Comparison of ENCODE assay signal across 28 mouse cellular contexts in the genomic region with DNA sequence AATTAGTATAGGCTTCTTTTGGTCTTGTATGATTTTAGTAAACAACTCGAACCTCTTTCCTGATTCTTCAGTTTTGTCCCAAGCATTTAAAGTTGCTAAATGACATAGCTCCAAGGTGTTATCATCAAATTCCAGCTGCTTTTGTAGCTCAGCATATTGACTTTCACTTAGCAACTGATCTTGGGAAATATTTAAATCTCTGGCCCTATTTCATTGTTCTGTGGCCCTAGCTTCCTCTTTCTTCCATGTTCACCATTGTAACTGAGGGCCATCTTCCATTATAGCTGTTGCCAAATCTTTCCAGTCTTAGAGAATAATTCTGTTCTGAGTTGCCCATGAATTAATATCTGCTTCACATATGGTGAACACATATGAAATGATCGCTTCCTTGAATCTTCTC. TPM values are rescaled to one million over a fixed set of nuclear protein-coding genes. Genes with fewer than 3 reads are reported as not detected.
DNase-seq lines count a peak whose midpoint lies in the region; ATAC-seq and TF ChIP-seq lines count a peak whose summit lies in the region.
"Had no signal": no experiment of that assay in that cellular context is flagged by ENCODE, and none has a peak within 500 bp of the region (broad histone marks: within the 10 kb centered on the region; RNA-seq: fewer than 3 reads in every experiment).

No protein-coding gene starts in this region.

- H3K27me3 ChIP-seq in MEL (ENCODE audit: control insufficient read depth in 1 of 2, insufficient read depth in 2 of 2, low read length in 2 of 2) = no peaks in the 10 kb centered on the region
- H3K27me3 ChIP-seq: CH12.LX; embryonic facial prominence, embryonic 13.5 days; forebrain, embryonic 12.5 days had no signal

- no peak overlapping the region for H3K4me3 ChIP-seq in MEL (ENCODE audit: control insufficient read depth in 1 of 2, insufficient read depth in 1 of 2, low read depth in 2 of 2, low read length in 2 of 2)
- H3K4me3 ChIP-seq: embryonic facial prominence, embryonic 13.5 days; embryonic facial prominence, embryonic 15.5 days; erythroblast, embryonic 14.5 days; forebrain, embryonic 10.5 days; forebrain, embryonic 12.5 days had no signal

- H3K27ac ChIP-seq in MEL (ENCODE audit: control insufficient read depth, low read depth, low read length) = no peak overlapping the region
- H3K27ac ChIP-seq: embryonic facial prominence, embryonic 13.5 days; embryonic facial prominence, embryonic 15.5 days; forebrain, embryonic 10.5 days; forebrain, embryonic 12.5 days had no signal

- DNase-seq in 416B (ENCODE audit: low read depth) (peak; percentile 56), MEL (ENCODE audit: low read depth, low spot score) (peak; percentile 20)
- no peak for DNase-seq in left cerebral cortex, postnatal 10 days (ENCODE audit: extremely low spot score in 1 of 2, low spot score in 2 of 2)
- no peak for DNase-seq in kidney, adult 18-20 months
- DNase-seq in gastrocnemius, postnatal 14 days = no peak
- DNase-seq: adrenal gland, adult 2 months; adrenal gland, postnatal 10 days; adrenal gland, postnatal 25 days; B cell, adult 2 months; cerebellum, adult 11 months; cerebellum, adult 18-20 months; cerebellum, adult 8-10 months; cerebellum, adult 9-11 months; cerebellum, postnatal 14 days; cerebellum, postnatal 36 days; embryo, embryonic 11 days; forebrain, postnatal 0 days had no signal

- no peak for TF ChIP-seq RAD21 in MEL (IDR thresholded peaks at IDR 0.05; ENCODE audit: low read depth, low read length)

- no peaks in the 10 kb centered on the region for H3K79me2 ChIP-seq in MEL (ENCODE audit: control insufficient read depth, insufficient read depth, low read length, poor library complexity)

- no peak for TF ChIP-seq EP300 in MEL (IDR thresholded peaks at IDR 0.05; ENCODE audit: low read depth in 1 of 2, low read length in 2 of 2)

- no peaks in the 10 kb centered on the region for H3K9me3 ChIP-seq in MEL (replicated peaks; ENCODE audit: insufficient read depth, low read length)
- H3K9me3 ChIP-seq: embryonic facial prominence, embryonic 13.5 days; embryonic facial prominence, embryonic 15.5 days; forebrain, embryonic 10.5 days; forebrain, embryonic 12.5 days; G1E had no signal

- ATAC-seq in megakaryocyte, adult 5-6 weeks (ENCODE audit: poor library complexity, severe bottlenecking) = peak; percentile 68
- peak; percentile 65 for ATAC-seq in monocyte, adult 5-6 weeks (replicated peaks; ENCODE audit: insufficient number of reproducible peaks, low FRiP score, low TSS enrichment, poor library complexity, severe bottlenecking)
- ATAC-seq: CD4-positive, CD25-positive, alpha-beta regulatory T cell, adult 4 months; forebrain, embryonic 14.5 days; forebrain, postnatal 0 days had no signal

- H3K4me1 ChIP-seq in MEL (ENCODE audit: control insufficient read depth in 1 of 2, insufficient read depth in 2 of 2, low read length in 2 of 2) = peaks cover 2 to 7% of the 10 kb centered on the region in 2 experiments
- H3K4me1 ChIP-seq: embryonic facial prominence, embryonic 13.5 days; embryonic facial prominence, embryonic 15.5 days; forebrain, embryonic 10.5 days; forebrain, embryonic 12.5 days had no signal

- peaks cover 0 to 11% of the 10 kb centered on the region in 2 experiments; a peak in 2 of 4 replicates for H3K36me3 ChIP-seq in MEL (ENCODE audit: control insufficient read depth in 1 of 2, insufficient read depth in 2 of 2, low read length in 2 of 2)
- H3K36me3 ChIP-seq: embryonic facial prominence, embryonic 13.5 days; embryonic facial prominence, embryonic 15.5 days; forebrain, embryonic 10.5 days; forebrain, embryonic 12.5 days; G1E had no signal

- intact Hi-C loops in left cerebral cortex, postnatal 10 days (cut with DNase I) = no loop called here
- intact Hi-C loops in gastrocnemius, postnatal 14 days (cut with DNase I; ENCODE audit: low total_unique reads) = no loop called here

- no peak for TF ChIP-seq POLR2A in MEL (IDR thresholded peaks at IDR 0.05; ENCODE audit: control insufficient read depth in 1 of 2, insufficient read depth in 1 of 2, low read depth in 1 of 2, low read length in 2 of 2, poor library complexity in 1 of 2)

- no peak overlapping the region for H3K9ac ChIP-seq in MEL (ENCODE audit: control insufficient read depth, low read depth, low read length, poor library complexity, severe bottlenecking)
- H3K9ac ChIP-seq: embryonic facial prominence, embryonic 13.5 days; embryonic facial prominence, embryonic 15.5 days; forebrain, embryonic 12.5 days; forebrain, postnatal 0 days had no signal

- TF ChIP-seq CTCF in MEL (IDR thresholded peaks at IDR 0.05 in 2 of 3, conservative IDR thresholded peaks at IDR 0.05 in 1 of 3; ENCODE audit: control insufficient read depth in 1 of 3, insufficient read depth in 1 of 3, low read depth in 2 of 3, low read length in 3 of 3, poor library complexity in 1 of 3, severe bottlenecking in 1 of 3) = no peak

TF ChIP-seq in MEL, 35 proteins besides CTCF, POLR2A, EP300 and RAD21:
- TF ChIP-seq E2F4 (IDR thresholded peaks at IDR 0.05; ENCODE audit: borderline replicate concordance, low read depth, low read length) (no peak), ZMIZ1 (IDR thresholded peaks at IDR 0.05; ENCODE audit: low read depth, low read length) (no peak), GATA1 (IDR thresholded peaks at IDR 0.05; ENCODE audit: low read depth, low read length) (no peak), USF1 (IDR thresholded peaks at IDR 0.05; ENCODE audit: low read depth, low read length) (no peak), USF2 (IDR thresholded peaks at IDR 0.05; ENCODE audit: borderline replicate concordance in 1 of 2, insufficient read depth in 1 of 2, low read depth in 1 of 2, low read length in 2 of 2) (no peak), SIN3A (IDR thresholded peaks at IDR 0.05; ENCODE audit: low read length) (no peak), TCF12 (IDR thresholded peaks at IDR 0.05; ENCODE audit: low read depth, low read length) (no peak), TAL1 (IDR thresholded peaks at IDR 0.05; ENCODE audit: low read length) (no peak)

RNA-seq across cellular contexts. Expression of a gene that starts 26.6 kb away (rescaled TPM):
- total RNA-seq in MEL (2012; rRNA removed) = 155 TPM in 2 replicates
- polyA plus RNA-seq in MEL (2012; ENCODE audit: insufficient read depth in 1 of 2, insufficient read length in 2 of 2, low read depth in 1 of 2, low replicate concordance in 2 of 2, missing spikeins in 1 of 2) = 100 to 1,000 TPM in 1 of 2 experiments, not detected in 1; 643 TPM
- 31.1 and 31.9 TPM in 2 replicates for total RNA-seq in megakaryocyte, adult 5-6 weeks (2015)
- total RNA-seq in megakaryocyte, adult 5-6 weeks (2017) = 39.2 and 42.4 TPM in 2 replicates
- total RNA-seq in monocyte, adult 5-6 weeks (2017) = 46.3 to 64.6 TPM (median 59.6 TPM) in 3 replicates
- total RNA-seq in left cerebral cortex, postnatal 10 days (2021) = 100 to 1,000 TPM in 1 of 2 experiments, 10 to 100 TPM in 1; 96.2 to 103 TPM
- 100 to 1,000 TPM; 103 to 108 TPM for total RNA-seq in gastrocnemius, postnatal 14 days (2021)

RNA-seq across cellular contexts. Expression of a gene that starts 27.0 kb away (rescaled TPM):
- total RNA-seq in MEL (2012; rRNA removed) = 17.7 and 18.7 TPM in 2 replicates
- 10 to 100 TPM in 1 of 2 experiments, not detected in 1; 30.7 TPM for polyA plus RNA-seq in MEL (2012; ENCODE audit: insufficient read depth in 1 of 2, insufficient read length in 2 of 2, low read depth in 1 of 2, low replicate concordance in 2 of 2, missing spikeins in 1 of 2)
- 22.1 and 22.2 TPM in 2 replicates for total RNA-seq in megakaryocyte, adult 5-6 weeks (2015)
- total RNA-seq in megakaryocyte, adult 5-6 weeks (2017) = 33.4 and 38.1 TPM in 2 replicates
- total RNA-seq in monocyte, adult 5-6 weeks (2017) = 49.4 to 66.8 TPM (median 54.5 TPM) in 3 replicates
- 10 to 100 TPM; 21.6 to 22.0 TPM for total RNA-seq in left cerebral cortex, postnatal 10 days (2021)
- 10 to 100 TPM; 40.4 to 60.3 TPM for total RNA-seq in gastrocnemius, postnatal 14 days (2021)

Comparison
In these comparisons a context has a peak if more than half of its experiments do, and no peak if none do; other contexts are left out.
1. DNase-seq: peak in 416B (single experiment) and MEL (single experiment); none in left cerebral cortex, postnatal 10 days (0 of 2), kidney, adult 18-20 months (single experiment) and gastrocnemius, postnatal 14 days (single experiment).